Mouse (Mus musculus) left cerebral cortex, postnatal 14 days (tissue): ENCODE results near the gene Slc4a8. TPM values are rescaled to one million over a fixed set of nuclear protein-coding genes. Genes with fewer than 3 reads are reported as not detected.
"Not testable (repeated sequence)": the region's sequence is repeated elsewhere in the genome, so short reads cannot be mapped to it uniquely, and the experiment has no call there.

Source experiments
- DNase-seq, 2 experiments: peaks; one replicate each; pipeline ENCODE4 v3.0.0; 2021 to 2022; ENCODE audit warnings: low spot score in 2 of 2, mixed read lengths in 1 of 2
- intact Hi-C: fragments of 180-260 bp; cut with DNase I; formaldehyde crosslinking; loops from one replicate; pipeline ENCODE4 v1.15.1; 2025
- total RNA-seq, 2 experiments: library from RNA; stranded (reverse); gene quantifications; 2 replicates each; pipeline ENCODE4 v1.2.3; 2021

Slc4a8 gene
- total RNA-seq, 2 experiments from 2014 or later = 87.7 to 90.8 TPM

- intact Hi-C loops = no loop called here
- DNase-seq = no peak
These were observed 52.5 kb downstream of the Slc4a8 start for GRCm38 (mm10) chr15:100814066-100814465.

GRCm38 (mm10) chr15:100815310-100815709 lies 53.8 kb downstream of the Slc4a8 start:
- DNase-seq = peak; percentile 44 to 57
- intact Hi-C loops = no loop called here

DNA sequence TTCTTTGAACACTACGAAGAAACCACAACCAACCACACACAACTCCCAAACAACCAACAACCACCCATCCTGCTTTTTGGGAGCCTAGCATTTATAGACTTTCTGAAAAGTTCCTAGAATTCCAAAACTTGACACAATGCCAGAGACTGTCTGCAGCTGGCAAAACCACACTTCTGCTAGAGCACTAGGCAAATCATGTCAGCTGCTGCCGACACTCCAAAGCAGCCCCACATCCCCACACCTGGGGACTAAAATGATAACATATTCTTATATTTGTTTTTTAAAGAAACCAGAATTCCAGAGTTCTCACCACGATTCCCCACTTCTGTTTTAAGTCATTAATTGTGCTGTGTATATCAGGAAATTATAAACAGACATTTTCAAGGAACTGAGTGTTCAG lies 57.3 kb downstream of the Slc4a8 start:
- intact Hi-C loops = no loop called here
- DNase-seq = no peak

DNA sequence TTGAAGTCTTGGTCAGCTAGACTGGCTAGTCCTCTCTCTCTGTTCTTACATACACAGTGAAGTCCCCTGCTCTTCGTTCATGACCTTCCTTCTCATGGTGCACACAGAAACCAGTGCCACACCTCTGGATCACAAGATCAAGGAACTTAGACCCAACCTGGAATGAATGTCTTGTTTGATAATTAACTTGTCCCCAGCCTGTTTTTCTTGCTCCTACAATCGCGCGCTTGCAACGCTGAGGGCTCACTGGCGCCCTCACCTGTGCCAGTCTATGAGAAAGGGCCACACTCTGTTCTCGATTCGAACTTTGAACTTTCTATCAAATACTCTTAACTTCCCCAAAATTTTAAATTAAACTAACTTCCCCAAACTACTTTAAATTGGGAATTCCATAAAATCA lies 60.3 kb downstream of the Slc4a8 start:
- intact Hi-C loops = no loop called here
- no peak for DNase-seq

DNA sequence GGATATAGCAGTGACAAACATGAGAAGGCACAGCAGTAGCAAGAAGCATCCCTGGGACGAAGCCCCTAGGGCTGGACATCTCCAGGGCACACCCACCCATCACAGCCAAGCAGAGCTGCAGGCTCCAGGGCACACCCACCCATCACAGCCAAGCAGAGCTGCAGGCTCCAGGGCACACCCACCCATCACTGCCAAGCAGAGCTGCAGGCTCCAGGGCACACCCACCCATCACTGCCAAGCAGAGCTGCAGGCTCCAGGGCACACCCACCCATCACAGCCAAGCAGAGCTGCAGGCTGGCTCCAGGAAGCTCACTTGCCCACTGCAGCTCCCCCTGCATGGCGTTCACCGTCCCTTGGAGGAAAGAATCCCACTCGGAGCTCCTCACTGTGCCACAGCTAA lies 60.8 kb downstream of the Slc4a8 start:
- intact Hi-C loops, DNase-seq: not testable (repeated sequence)

DNA sequence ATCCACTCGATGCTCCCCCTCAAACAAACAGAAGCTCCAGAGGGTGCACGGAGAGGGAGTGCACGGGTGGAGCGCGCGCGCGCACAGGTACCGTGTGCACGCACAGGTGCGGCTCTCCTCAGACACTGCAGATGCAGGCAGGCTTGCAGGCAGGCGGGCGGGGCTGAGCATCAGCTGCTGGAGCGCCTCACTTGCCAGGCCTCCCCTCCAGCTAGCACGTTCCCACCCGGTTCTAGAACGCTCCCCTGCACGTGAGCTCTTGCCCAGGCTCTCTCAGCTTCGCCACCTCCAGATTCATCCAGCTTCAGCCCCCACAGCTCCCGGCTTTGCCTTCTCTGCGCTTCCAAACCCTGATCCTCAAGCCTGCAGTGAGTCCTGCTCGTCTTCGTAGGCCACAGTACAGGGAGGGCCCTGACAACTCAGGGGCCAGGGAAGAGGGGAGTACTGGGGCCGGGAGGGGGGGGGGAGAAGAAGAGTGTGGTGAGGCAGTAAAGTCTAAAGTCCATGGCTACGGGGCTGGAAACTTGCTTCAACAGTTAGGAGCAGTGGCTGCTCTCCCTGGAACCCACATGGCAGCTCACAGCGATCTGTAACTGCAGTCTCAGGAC lies 63.8 kb downstream of the Slc4a8 start:
- intact Hi-C loops = loop anchor here (5.0 kb wide), 1 partner anchor 47 kb away; no protein-coding TSS in a partner anchor
- peak; percentile 73 to 85 for DNase-seq

DNA sequence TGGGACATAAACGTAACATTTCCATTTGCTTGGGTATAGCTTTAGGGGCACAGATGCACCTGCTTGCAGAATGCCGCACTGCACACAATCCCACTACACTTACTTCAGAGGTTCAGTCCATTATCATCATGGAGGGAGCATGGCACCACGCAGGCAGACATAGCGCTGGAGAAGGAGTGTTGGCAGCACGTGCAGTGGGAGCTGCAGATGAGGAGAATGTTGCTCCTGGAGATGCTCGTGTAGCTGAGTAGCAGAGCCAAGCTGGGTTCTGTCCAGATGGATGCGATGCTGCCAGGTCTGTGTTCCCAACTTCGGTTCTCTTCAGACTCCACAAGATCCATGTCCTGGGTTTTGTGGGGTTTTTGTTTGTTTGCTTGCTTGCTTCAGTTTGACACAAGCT lies 64.5 kb downstream of the Slc4a8 start:
- intact Hi-C loops = loop anchor here (5.0 kb wide), 1 partner anchor 46 kb away; no protein-coding TSS in a partner anchor
- peak; percentile 63 to 80 for DNase-seq

GRCm38 (mm10) chr15:100829775-100830174 lies 68.2 kb downstream of the Slc4a8 start:
- intact Hi-C loops = loop anchor here (5.0 kb wide), 1 partner anchor 43 kb away; no protein-coding TSS in a partner anchor
- DNase-seq = peak; percentile 76 to 77

GRCm38 (mm10) chr15:100830682-100831081 lies 69.1 kb downstream of the Slc4a8 start:
- intact Hi-C loops = no loop called here
- peak in 1 of 2 experiments; percentile 70 for DNase-seq

GRCm38 (mm10) chr15:100832144-100832543 lies 70.6 kb downstream of the Slc4a8 start:
- DNase-seq = no peak

DNA sequence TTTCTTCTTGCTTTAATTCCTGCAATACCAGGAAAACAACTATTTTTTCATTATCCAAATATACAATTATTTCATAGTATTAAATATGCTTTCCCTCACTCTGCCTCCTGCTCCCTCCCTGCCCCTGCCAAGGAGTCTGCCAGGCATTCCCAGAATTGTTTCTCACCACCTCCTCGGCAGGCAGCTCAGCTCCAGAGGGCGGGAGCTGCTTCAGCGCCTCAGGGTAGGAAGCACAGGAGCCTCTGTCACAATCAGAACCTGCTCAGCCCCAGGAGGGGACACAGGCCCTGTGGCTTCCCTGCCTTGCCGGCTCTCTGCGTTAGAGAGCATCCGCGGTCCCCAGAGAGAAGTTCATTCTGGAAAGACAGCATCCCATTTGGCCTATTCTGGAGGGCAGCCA lies 71.2 kb downstream of the Slc4a8 start:
- peak in 1 of 2 experiments; percentile 52 for DNase-seq
- intact Hi-C loops = no loop called here

More at GRCm38 (mm10) chr15:100832144-100832543, 70.6 kb downstream of the Slc4a8 start:
- intact Hi-C loops = no loop called here

DNA sequence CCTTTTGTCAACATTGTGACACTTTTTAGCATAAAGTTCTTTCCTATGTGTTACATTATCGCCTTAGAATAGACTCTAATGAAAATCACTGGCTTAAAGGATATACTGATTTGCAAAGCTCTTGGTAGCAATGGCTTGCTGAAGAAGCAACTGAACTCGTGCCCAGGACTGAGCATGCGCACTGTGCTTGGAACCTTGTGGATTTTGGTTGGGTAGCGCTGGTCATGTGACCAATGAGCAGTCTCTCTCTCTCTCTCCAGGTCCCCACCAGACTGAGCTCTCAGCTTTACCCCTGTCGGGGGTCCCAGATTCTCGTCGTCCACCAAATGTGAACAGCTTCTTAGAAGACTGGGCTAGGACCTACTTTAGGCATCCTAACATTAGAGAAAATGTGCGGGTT lies 75.2 kb downstream of the Slc4a8 start:
- DNase-seq = no peak
- intact Hi-C loops = no loop called here

- peak; percentile 60 to 75 for DNase-seq
- intact Hi-C loops = no loop called here
These were observed 77.2 kb downstream of the Slc4a8 start for GRCm38 (mm10) chr15:100838607-100839207.

DNA sequence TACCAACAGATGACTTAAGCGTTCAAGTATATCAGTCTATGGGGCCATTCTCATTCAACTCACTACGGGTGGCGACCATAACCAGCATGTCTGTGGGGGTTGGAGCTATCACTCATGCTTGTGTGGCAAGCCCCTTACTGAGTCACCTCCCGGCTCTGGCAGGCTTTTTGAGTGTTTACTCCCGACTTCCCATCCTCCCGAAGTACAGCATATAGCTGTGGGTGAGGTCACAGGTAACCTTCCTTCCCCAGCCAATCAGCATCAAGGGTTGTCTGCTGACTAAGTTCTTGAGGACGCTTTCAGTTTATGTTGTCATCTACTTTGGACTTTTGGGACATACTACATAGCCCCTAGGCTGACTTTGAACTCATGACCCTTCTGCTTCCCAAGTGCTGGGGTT lies 82.8 kb downstream of the Slc4a8 start:
- DNase-seq = no peak
- intact Hi-C loops = no loop called here

DNA sequence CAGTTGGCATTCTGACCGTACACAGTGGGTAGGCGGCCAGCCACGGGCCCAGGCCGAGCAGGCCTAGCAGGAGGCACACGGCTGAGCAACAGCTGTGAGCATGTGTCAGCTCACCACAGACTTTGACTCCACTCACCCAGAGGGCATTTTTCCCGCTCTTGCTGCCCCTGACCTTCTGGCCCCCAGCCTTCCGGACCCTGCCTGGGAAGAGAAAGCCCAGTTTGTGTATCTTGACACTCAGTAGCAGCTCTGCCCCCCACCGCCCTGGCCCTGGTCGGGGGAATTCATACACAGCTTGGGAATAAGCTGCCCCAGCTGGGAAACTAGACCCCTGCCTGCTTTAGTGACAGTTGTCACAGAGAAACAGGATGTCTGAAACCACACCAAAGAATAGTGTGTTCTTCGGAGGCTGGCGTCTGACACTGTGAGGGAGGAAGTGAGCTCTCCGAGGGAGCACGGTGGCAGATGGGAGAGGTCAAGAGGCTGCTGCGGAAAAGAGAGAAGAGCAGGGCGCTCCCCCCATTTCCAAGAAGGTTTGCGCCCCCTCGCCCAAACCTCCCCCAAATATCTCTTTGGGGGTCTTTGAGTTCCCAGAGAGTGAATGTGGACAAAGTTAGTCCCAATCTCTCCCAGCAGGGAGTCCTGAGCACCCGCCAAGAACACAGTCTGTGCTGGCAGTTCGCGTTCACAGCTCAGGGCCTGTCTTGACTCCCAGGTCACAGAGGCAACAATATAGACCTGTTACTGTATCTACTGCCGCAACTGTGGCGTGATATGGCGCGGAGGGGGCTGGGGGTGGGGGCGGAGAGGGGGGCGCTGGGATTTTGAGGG lies 83.7 kb downstream of the Slc4a8 start:
- intact Hi-C loops = no loop called here
- DNase-seq = no peak

GRCm38 (mm10) chr15:100847193-100847592 lies 85.6 kb downstream of the Slc4a8 start:
- intact Hi-C loops = no loop called here
- no peak for DNase-seq

DNA sequence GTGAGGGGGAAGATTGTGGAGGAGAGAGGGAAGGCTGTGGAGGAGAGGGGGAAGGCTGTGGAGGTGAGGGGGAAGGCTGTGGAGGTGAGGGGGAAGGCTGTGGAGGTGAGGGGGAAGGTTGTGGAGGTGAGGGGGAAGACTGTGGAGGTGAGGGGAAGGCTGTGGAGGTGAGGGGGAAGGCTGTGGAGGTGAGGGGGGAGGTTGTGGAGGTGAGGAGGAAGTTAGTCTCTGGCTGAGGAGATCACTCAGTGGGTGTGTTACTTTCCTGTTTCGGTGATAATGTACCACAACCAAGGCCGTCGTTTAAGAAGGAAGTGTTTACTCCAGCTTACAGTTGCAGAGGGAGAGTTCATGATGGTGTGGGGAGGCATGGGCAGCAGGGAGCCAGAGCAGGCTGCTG lies 96.0 kb downstream of the Slc4a8 start:
- intact Hi-C loops = no loop called here
- no peak for DNase-seq

DNA sequence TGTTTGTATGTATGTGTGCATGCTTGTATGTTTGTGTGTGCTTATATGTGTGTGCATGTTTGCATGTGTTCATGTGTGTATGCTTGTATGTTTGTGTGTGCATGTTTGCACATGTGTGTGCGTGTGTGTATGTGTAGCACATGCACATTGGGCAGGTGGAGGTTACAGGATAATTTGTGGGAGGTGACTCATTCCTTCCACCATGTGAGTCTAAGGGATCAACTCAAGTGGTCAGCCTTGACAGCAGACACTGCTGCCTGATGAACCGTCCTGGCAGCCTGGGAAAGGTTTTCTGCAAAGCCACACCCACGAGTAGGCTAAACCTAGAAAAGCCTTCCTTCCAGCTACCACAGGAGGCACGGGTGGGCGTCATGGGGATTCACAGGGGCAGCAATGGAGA lies 99.3 kb downstream of the Slc4a8 start:
- intact Hi-C loops = no loop called here
- DNase-seq = no peak

- intact Hi-C loops = no loop called here
These were observed 104.0 kb downstream of the Slc4a8 start for GRCm38 (mm10) chr15:100865556-100865955.

DNA sequence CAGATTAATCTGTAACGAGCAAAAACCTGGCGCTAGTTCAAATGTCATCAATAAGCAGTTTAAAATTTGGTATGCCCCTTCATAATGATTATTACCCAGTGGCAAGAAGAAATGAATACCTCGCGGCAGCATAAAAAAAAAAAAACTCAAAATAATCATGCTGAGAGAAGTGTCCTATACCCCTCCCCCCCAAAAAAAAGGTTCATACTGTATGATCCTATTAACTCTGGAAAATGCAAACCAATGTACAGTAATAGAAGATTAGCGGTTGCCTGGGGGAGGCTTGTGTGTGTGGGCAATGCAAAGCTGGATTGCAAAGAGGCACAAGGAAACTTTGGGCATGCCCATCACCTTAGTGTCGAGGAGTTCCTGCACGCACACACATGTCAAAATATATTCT lies 108.0 kb downstream of the Slc4a8 start, which contains the start of gene Scn8a:
Gene Scn8a (plus strand): TSS at position 301 of the 400 bp plus-strand sequence.
- DNase-seq = no peak
- intact Hi-C loops = no loop called here

More at GRCm38 (mm10) chr15:100865556-100865955, 104.0 kb downstream of the Slc4a8 start:
- no peak for DNase-seq
